Mouse (Mus musculus): ENCODE results near the gene Sesn2. TPM values are rescaled to one million over a fixed set of nuclear protein-coding genes. Genes with fewer than 3 reads are reported as not detected.

Gene Sesn2
- 1.9 and 4.3 TPM in 2 replicates for polyA plus RNA-seq (2015; fragmentation: Nextera tagmentation; extraction: Ambion mirVana)

GRCm38 (mm10) chr4:132510352-132510798, at the start of gene Sesn2:
TSS of gene Sesn2 (minus strand) at chr4:132510501.

GRCm38 (mm10) chr4:132535406-132536121, 25.3 kb upstream of the Sesn2 start, which contains the start of gene Dnajc8:
TSS of gene Dnajc8 (plus strand) at chr4:132535550.

GRCm38 (mm10) chr4:132532981-132533916, 22.9 kb upstream of the Sesn2 start, which contains the start of gene Atpif1:
TSS of gene Atpif1 (minus strand) at chr4:132533659.

GRCm38 (mm10) chr4:132463430-132464254, 46.7 kb downstream of the Sesn2 start, which contains the start of gene Med18:
TSS of gene Med18 (minus strand) at chr4:132463921.

Other genes starting within 250 kb of the Sesn2 start
- gene Gmeb1, start 248.9 kb downstream of the Sesn2 start, polyA plus RNA-seq (2015; fragmentation: Nextera tagmentation; extraction: Ambion mirVana): 13.6 and 14.6 TPM in 2 replicates
- gene Taf12, start 236.1 kb downstream of the Sesn2 start, polyA plus RNA-seq (2015; fragmentation: Nextera tagmentation; extraction: Ambion mirVana): 31.2 and 34.5 TPM in 2 replicates
- gene Rab42, start 207.1 kb downstream of the Sesn2 start, polyA plus RNA-seq (2015; fragmentation: Nextera tagmentation; extraction: Ambion mirVana): 1.4 and 1.8 TPM in 2 replicates
- gene Trnau1ap, start 181.0 kb downstream of the Sesn2 start, polyA plus RNA-seq (2015; fragmentation: Nextera tagmentation; extraction: Ambion mirVana): 35.2 and 40.5 TPM in 2 replicates
- gene Rcc1, start 156.9 kb downstream of the Sesn2 start, polyA plus RNA-seq (2015; fragmentation: Nextera tagmentation; extraction: Ambion mirVana): 20.3 and 21.6 TPM in 2 replicates
- 6.8 and 7.3 TPM in 2 replicates for gene Phactr4, start 88.0 kb downstream of the Sesn2 start, polyA plus RNA-seq (2015; fragmentation: Nextera tagmentation; extraction: Ambion mirVana)
- gene Med18, start 46.6 kb downstream of the Sesn2 start, polyA plus RNA-seq (2015; fragmentation: Nextera tagmentation; extraction: Ambion mirVana): 8.7 and 8.8 TPM in 2 replicates
- gene Atpif1, start 23.2 kb upstream of the Sesn2 start, polyA plus RNA-seq (2015; fragmentation: Nextera tagmentation; extraction: Ambion mirVana): 522 and 530 TPM in 2 replicates
- 75.9 and 86.2 TPM in 2 replicates for gene Dnajc8, start 25.0 kb upstream of the Sesn2 start, polyA plus RNA-seq (2015; fragmentation: Nextera tagmentation; extraction: Ambion mirVana)
- 1.6 and 2.5 TPM in 2 replicates for gene Ptafr, start 53.6 kb upstream of the Sesn2 start, polyA plus RNA-seq (2015; fragmentation: Nextera tagmentation; extraction: Ambion mirVana)
- 10.9 and 11.1 TPM in 2 replicates for gene Eya3, start 128.5 kb upstream of the Sesn2 start, polyA plus RNA-seq (2015; fragmentation: Nextera tagmentation; extraction: Ambion mirVana)
- 2.4 and 3.6 TPM in 2 replicates for gene Xkr8, start 222.0 kb upstream of the Sesn2 start, polyA plus RNA-seq (2015; fragmentation: Nextera tagmentation; extraction: Ambion mirVana)
- gene Smpdl3b, start 246.8 kb upstream of the Sesn2 start, polyA plus RNA-seq (2015; fragmentation: Nextera tagmentation; extraction: Ambion mirVana): 0.76 and 1.4 TPM in 2 replicates

Measured in skeletal muscle tissue, postnatal 0 days (tissue).